Mouse (Mus musculus) ZHBTc4 (cell line): ENCODE measurements around the gene 1700003E16Rik.

Experiments
- DNase-seq: peaks from one replicate; pipeline ENCODE4 v3.0.0-alpha.2; 2011; ENCODE audit warnings: low read depth, low spot score

The 1700003E16Rik gene

GRCm38 (mm10) chr6:83127419-83127818 lies 28.8 kb upstream of the 1700003E16Rik start:
- DNase-seq, result peak; percentile 55

- no peak for DNase-seq
Observed at GRCm38 (mm10) chr6:83131469-83132034, 24.7 kb upstream of the 1700003E16Rik start.

- no peak for DNase-seq
Observed at GRCm38 (mm10) chr6:83132176-83132919, 23.9 kb upstream of the 1700003E16Rik start.

- DNase-seq, result no peak
Observed at GRCm38 (mm10) chr6:83134226-83134625, 22.0 kb upstream of the 1700003E16Rik start.

GRCm38 (mm10) chr6:83134951-83135513 lies 21.2 kb upstream of the 1700003E16Rik start, which contains the start of gene Rtkn:
Gene Rtkn, plus strand, starts transcription at chr6:83135463.
- DNase-seq, result no peak

GRCm38 (mm10) chr6:83135571-83136161 lies 20.5 kb upstream of the 1700003E16Rik start:
- DNase-seq, result no peak

- DNase-seq, result no peak
Observed at GRCm38 (mm10) chr6:83136291-83136880, 19.8 kb upstream of the 1700003E16Rik start.

GRCm38 (mm10) chr6:83136881-83137575 lies 19.2 kb upstream of the 1700003E16Rik start:
- DNase-seq, result peak; percentile 70

- DNase-seq, result peak; percentile 71
Observed at GRCm38 (mm10) chr6:83137576-83137950, 18.6 kb upstream of the 1700003E16Rik start.

- no peak for DNase-seq
Observed at GRCm38 (mm10) chr6:83138056-83138455, 18.1 kb upstream of the 1700003E16Rik start.

GRCm38 (mm10) chr6:83140044-83140443 lies 16.2 kb upstream of the 1700003E16Rik start:
- DNase-seq, result no peak

- no peak for DNase-seq
Observed at GRCm38 (mm10) chr6:83141636-83142035, 14.6 kb upstream of the 1700003E16Rik start.

GRCm38 (mm10) chr6:83142211-83142731 lies 13.9 kb upstream of the 1700003E16Rik start:
- DNase-seq, result peak; percentile 62

- no peak for DNase-seq
Observed at GRCm38 (mm10) chr6:83142886-83143285, 13.3 kb upstream of the 1700003E16Rik start.

GRCm38 (mm10) chr6:83145209-83145608 lies 11.0 kb upstream of the 1700003E16Rik start:
- no peak for DNase-seq

GRCm38 (mm10) chr6:83145805-83146204 lies 10.4 kb upstream of the 1700003E16Rik start:
- DNase-seq, result peak; percentile 33

- DNase-seq, result no peak
Observed at GRCm38 (mm10) chr6:83147280-83147679, 8.9 kb upstream of the 1700003E16Rik start.

- peak; percentile 60 for DNase-seq
Observed at GRCm38 (mm10) chr6:83151721-83152120, 4.5 kb upstream of the 1700003E16Rik start.

GRCm38 (mm10) chr6:83153038-83153437 lies 3.2 kb upstream of the 1700003E16Rik start:
- no peak for DNase-seq

- DNase-seq, result no peak
Observed at GRCm38 (mm10) chr6:83153485-83153884, 2.7 kb upstream of the 1700003E16Rik start.

- DNase-seq, result no peak
Observed at GRCm38 (mm10) chr6:83155552-83156238, 509 bp upstream of the 1700003E16Rik start.
